12 mouse cellular contexts compared by ENCODE assay signal in the genomic region with DNA sequence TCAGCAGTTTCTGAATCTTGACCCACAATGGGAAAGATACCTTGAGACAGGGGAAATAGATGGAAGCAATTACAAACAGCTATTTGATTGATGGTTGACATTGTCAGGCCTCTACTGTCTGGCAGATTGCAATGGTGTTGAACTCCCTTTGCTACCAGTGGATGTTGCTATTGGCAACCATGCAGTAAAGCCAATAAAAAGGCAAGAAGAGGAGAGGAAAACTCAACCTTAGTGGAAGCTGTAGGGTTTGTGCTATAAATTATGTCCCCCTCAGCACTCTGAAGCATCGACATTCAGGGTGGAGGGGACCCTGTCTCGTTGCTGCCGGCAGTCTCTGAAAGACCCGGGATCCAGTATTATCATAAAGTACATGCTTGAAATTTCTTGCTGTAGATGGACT. TPM values are rescaled to one million over a fixed set of nuclear protein-coding genes. Genes with fewer than 3 reads are reported as not detected.
A peak's percentile ranks its signal among the peaks of the same experiment; 100 is the strongest.
DNase-seq lines count a peak whose midpoint lies in the region; ATAC-seq and TF ChIP-seq lines count a peak whose summit lies in the region.
"Had no signal": no experiment of that assay in that cellular context is flagged by ENCODE, and none has a peak within 500 bp of the region (broad histone marks: within the 10 kb centered on the region; RNA-seq: fewer than 3 reads in every experiment).

No protein-coding gene starts in this region.

- no peak for ATAC-seq in kidney, embryonic 16.5 days (ENCODE audit: low FRiP score, low TSS enrichment)
- peak; percentile 23; the same call in 1 of the 2 replicates for ATAC-seq in forebrain, embryonic 15.5 days (replicated peaks)
- ATAC-seq in limb, embryonic 14.5 days (ENCODE audit: low FRiP score, low read depth): no peak
- ATAC-seq in neural tube, embryonic 15.5 days (ENCODE audit: low FRiP score): peak; percentile 63
- ATAC-seq in frontal cortex, adult (ENCODE audit: low TSS enrichment): no peak
- no peak for ATAC-seq in liver, embryonic 11.5 days (replicated peaks; ENCODE audit: low FRiP score)
- ATAC-seq: CD4-positive, CD25-positive, alpha-beta regulatory T cell, adult 4 months had no signal

- no peaks in the 10 kb centered on the region for H3K27me3 ChIP-seq in kidney, embryonic 16.5 days (ENCODE audit: insufficient read depth, low read length)
- H3K27me3 ChIP-seq in forebrain, embryonic 15.5 days: no peaks in the 10 kb centered on the region
- no peaks in the 10 kb centered on the region for H3K27me3 ChIP-seq in limb, embryonic 14.5 days (ENCODE audit: control insufficient read depth, insufficient read depth, low read length)
- no peaks in the 10 kb centered on the region for H3K27me3 ChIP-seq in neural tube, embryonic 15.5 days (replicated peaks)
- H3K27me3 ChIP-seq in liver, embryonic 11.5 days (replicated peaks; ENCODE audit: control insufficient read depth, insufficient read depth, low read length): no peaks in the 10 kb centered on the region
- H3K27me3 ChIP-seq: liver, embryonic 13.5 days had no signal

- no peaks in the 10 kb centered on the region for H3K36me3 ChIP-seq in kidney, embryonic 16.5 days (ENCODE audit: insufficient read depth, low read length)
- no peaks in the 10 kb centered on the region for H3K36me3 ChIP-seq in forebrain, embryonic 15.5 days
- H3K36me3 ChIP-seq in limb, embryonic 14.5 days (ENCODE audit: control insufficient read depth, insufficient read depth, low read length): no peaks in the 10 kb centered on the region
- H3K36me3 ChIP-seq in neural tube, embryonic 15.5 days: no peaks in the 10 kb centered on the region
- no peaks in the 10 kb centered on the region for H3K36me3 ChIP-seq in liver, embryonic 11.5 days (ENCODE audit: control insufficient read depth, insufficient read depth, low read length)
- H3K36me3 ChIP-seq: liver, embryonic 13.5 days had no signal

- peaks cover 33% of the 10 kb centered on the region for H3K4me1 ChIP-seq in kidney, embryonic 16.5 days (ENCODE audit: insufficient read depth, low read length)
- peaks cover 50% of the 10 kb centered on the region for H3K4me1 ChIP-seq in forebrain, embryonic 15.5 days
- H3K4me1 ChIP-seq in limb, embryonic 14.5 days (ENCODE audit: control insufficient read depth, insufficient read depth, low read length): peaks cover 53% of the 10 kb centered on the region
- peaks cover 67% of the 10 kb centered on the region for H3K4me1 ChIP-seq in neural tube, embryonic 15.5 days
- no peaks in the 10 kb centered on the region for H3K4me1 ChIP-seq in liver, embryonic 11.5 days (replicated peaks; ENCODE audit: control insufficient read depth, insufficient read depth, low read length)
- H3K4me1 ChIP-seq: liver, embryonic 13.5 days had no signal

- H3K9me3 ChIP-seq in kidney, embryonic 16.5 days (ENCODE audit: low read length): no peaks in the 10 kb centered on the region
- no peaks in the 10 kb centered on the region for H3K9me3 ChIP-seq in forebrain, embryonic 15.5 days
- no peaks in the 10 kb centered on the region for H3K9me3 ChIP-seq in limb, embryonic 14.5 days (ENCODE audit: control insufficient read depth, low read length)
- H3K9me3 ChIP-seq in neural tube, embryonic 15.5 days (replicated peaks): no peaks in the 10 kb centered on the region
- no peaks in the 10 kb centered on the region for H3K9me3 ChIP-seq in liver, embryonic 11.5 days (ENCODE audit: control insufficient read depth, low read length)
- H3K9me3 ChIP-seq: liver, embryonic 13.5 days had no signal

- DNase-seq in kidney, adult 18-20 months: no peak
- DNase-seq in limb, embryonic 14.5 days (ENCODE audit: low spot score): no peak
- no peak for DNase-seq in liver, embryonic 11.5 days (ENCODE audit: low spot score)
- DNase-seq: cerebellum, postnatal 36 days; layer of hippocampus, adult 9-11 months; liver, embryonic 13.5 days had no signal

- 16% methylated on average over 4 of the region's 4 CpGs for WGBS in kidney, embryonic 16.5 days
- WGBS in forebrain, embryonic 15.5 days: 43% methylated on average over 4 of the region's 4 CpGs
- 10% methylated on average over 4 of the region's 4 CpGs for WGBS in limb, embryonic 14.5 days
- WGBS in neural tube, embryonic 15.5 days: 5% methylated on average over 4 of the region's 4 CpGs
- WGBS in liver, embryonic 11.5 days: 49% methylated on average over 4 of the region's 4 CpGs

- no peak overlapping the region for H3K27ac ChIP-seq in kidney, embryonic 16.5 days (ENCODE audit: low read length)
- H3K27ac ChIP-seq in forebrain, embryonic 15.5 days (replicated peaks): peak overlapping the region; percentile 84
- peak overlapping the region; percentile 40 for H3K27ac ChIP-seq in limb, embryonic 14.5 days (replicated peaks; ENCODE audit: low read depth, low read length)
- H3K27ac ChIP-seq in neural tube, embryonic 15.5 days (replicated peaks): peak overlapping the region; percentile 89
- H3K27ac ChIP-seq in liver, embryonic 11.5 days (ENCODE audit: low read depth, low read length): no peak overlapping the region
- H3K27ac ChIP-seq: liver, embryonic 13.5 days had no signal

- no peak for TF ChIP-seq POLR2A in limb, embryonic 14.5 days (IDR thresholded peaks at IDR 0.05; ENCODE audit: borderline replicate concordance, extremely low read depth, insufficient read depth, insufficient read length)

- H3K9ac ChIP-seq in kidney, embryonic 16.5 days (replicated peaks; ENCODE audit: low read length): no peak overlapping the region
- H3K9ac ChIP-seq in forebrain, embryonic 15.5 days (replicated peaks): no peak overlapping the region
- no peak overlapping the region for H3K9ac ChIP-seq in limb, embryonic 14.5 days (ENCODE audit: low read depth, low read length, severe bottlenecking)
- H3K9ac ChIP-seq in neural tube, embryonic 15.5 days (replicated peaks): peak overlapping the region; percentile 37
- no peak overlapping the region for H3K9ac ChIP-seq in liver, embryonic 11.5 days (ENCODE audit: low read depth, low read length)
- H3K9ac ChIP-seq: liver, embryonic 13.5 days had no signal

- no peak overlapping the region for H3K4me3 ChIP-seq in kidney, embryonic 16.5 days (ENCODE audit: low read length)
- no peak overlapping the region for H3K4me3 ChIP-seq in forebrain, embryonic 15.5 days
- H3K4me3 ChIP-seq in limb, embryonic 14.5 days (replicated peaks; ENCODE audit: low read length): no peak overlapping the region
- 0 out of 2 replicates have a peak overlapping the region, but pooled peaks have one; percentile 5 for H3K4me3 ChIP-seq in neural tube, embryonic 15.5 days (replicated peaks)
- H3K4me3 ChIP-seq in liver, embryonic 11.5 days (ENCODE audit: low read depth, low read length): no peak overlapping the region
- H3K4me3 ChIP-seq: liver, embryonic 13.5 days had no signal

- H3K4me2 ChIP-seq in kidney, embryonic 16.5 days (replicated peaks; ENCODE audit: low read depth, low read length): peak overlapping the region; percentile 16; the same call in 1 of the 2 replicates
- peak overlapping the region; percentile 19 for H3K4me2 ChIP-seq in forebrain, embryonic 15.5 days (replicated peaks)
- H3K4me2 ChIP-seq in limb, embryonic 14.5 days (replicated peaks; ENCODE audit: low read depth, low read length, severe bottlenecking): peak overlapping the region; percentile 22; the same call in 1 of the 2 replicates
- H3K4me2 ChIP-seq in neural tube, embryonic 15.5 days: peak overlapping the region; percentile 48
- no peak overlapping the region for H3K4me2 ChIP-seq in liver, embryonic 11.5 days
- H3K4me2 ChIP-seq: heart, embryonic 11.5 days; liver, embryonic 13.5 days had no signal

RNA-seq across cellular contexts. Expression of gene Ttc30a1, which starts 6.6 kb away (rescaled TPM):
- polyA plus RNA-seq in kidney, embryonic 16.5 days (2015; fragmentation: Nextera tagmentation; extraction: Ambion mirVana): 9.6 and 10.5 TPM in 2 replicates
- polyA plus RNA-seq in forebrain, embryonic 15.5 days (2015; fragmentation: Nextera tagmentation; extraction: Ambion mirVana): 7.7 and 8.4 TPM in 2 replicates
- polyA plus RNA-seq in limb, embryonic 14.5 days (2012; rRNA removed): 6.9 TPM in 2 replicates
- polyA plus RNA-seq in limb, embryonic 14.5 days (2014; fragmentation: Nextera tagmentation; extraction: Ambion mirVana): 5.9 and 6.7 TPM in 2 replicates
- polyA plus RNA-seq in neural tube, embryonic 15.5 days (2015; fragmentation: Nextera tagmentation; extraction: Ambion mirVana): 7.4 and 7.6 TPM in 2 replicates
- polyA plus RNA-seq in liver, embryonic 11.5 days (2014; fragmentation: Nextera tagmentation; extraction: Ambion mirVana): 4.8 and 5.4 TPM in 2 replicates

RNA-seq across cellular contexts. Expression of gene Ttc30a2, which starts 10.4 kb away (rescaled TPM):
- polyA plus RNA-seq in kidney, embryonic 16.5 days (2015; fragmentation: Nextera tagmentation; extraction: Ambion mirVana): 0.53 and 0.64 TPM in 2 replicates
- 0.47 and 0.79 TPM in 2 replicates for polyA plus RNA-seq in forebrain, embryonic 15.5 days (2015; fragmentation: Nextera tagmentation; extraction: Ambion mirVana)
- polyA plus RNA-seq in limb, embryonic 14.5 days (2012; rRNA removed): 0.35 and 0.47 TPM in 2 replicates
- 0.30 TPM in 2 replicates for polyA plus RNA-seq in limb, embryonic 14.5 days (2014; fragmentation: Nextera tagmentation; extraction: Ambion mirVana)
- polyA plus RNA-seq in neural tube, embryonic 15.5 days (2015; fragmentation: Nextera tagmentation; extraction: Ambion mirVana): 0.68 and 0.96 TPM in 2 replicates
- 0.34 and 0.36 TPM in 2 replicates for polyA plus RNA-seq in liver, embryonic 11.5 days (2014; fragmentation: Nextera tagmentation; extraction: Ambion mirVana)
- polyA plus RNA-seq: CD4-positive, CD25-positive, alpha-beta regulatory T cell, adult 4 months had no signal

RNA-seq across cellular contexts. Expression of gene Ttc30b, which starts 50.0 kb away (rescaled TPM):
- polyA plus RNA-seq in kidney, embryonic 16.5 days (2015; fragmentation: Nextera tagmentation; extraction: Ambion mirVana): 14.0 and 14.4 TPM in 2 replicates
- 15.3 and 19.3 TPM in 2 replicates for polyA plus RNA-seq in forebrain, embryonic 15.5 days (2015; fragmentation: Nextera tagmentation; extraction: Ambion mirVana)
- 7.8 and 8.4 TPM in 2 replicates for polyA plus RNA-seq in limb, embryonic 14.5 days (2012; rRNA removed)
- 10.8 and 11.2 TPM in 2 replicates for polyA plus RNA-seq in limb, embryonic 14.5 days (2014; fragmentation: Nextera tagmentation; extraction: Ambion mirVana)
- polyA plus RNA-seq in neural tube, embryonic 15.5 days (2015; fragmentation: Nextera tagmentation; extraction: Ambion mirVana): 17.3 and 17.4 TPM in 2 replicates
- 2.1 and 3.2 TPM in 2 replicates for polyA plus RNA-seq in liver, embryonic 11.5 days (2014; fragmentation: Nextera tagmentation; extraction: Ambion mirVana)

Comparison
In these comparisons a context has a peak if more than half of its experiments do, and no peak if none do; other contexts are left out.
1. ATAC-seq: peak in forebrain, embryonic 15.5 days (single experiment) and neural tube, embryonic 15.5 days (single experiment); none in kidney, embryonic 16.5 days (single experiment), limb, embryonic 14.5 days (single experiment), frontal cortex, adult (single experiment) and liver, embryonic 11.5 days (single experiment).
2. H3K27ac ChIP-seq: peak in forebrain, embryonic 15.5 days (single experiment), limb, embryonic 14.5 days (single experiment) and neural tube, embryonic 15.5 days (single experiment); none in kidney, embryonic 16.5 days (single experiment) and liver, embryonic 11.5 days (single experiment).